Mouse (Mus musculus): ENCODE measurements around the gene Uba7. TPM values are rescaled to one million over a fixed set of nuclear protein-coding genes. Genes with fewer than 3 reads are reported as not detected.

Uba7 gene
- total and polyA plus RNA-seq, 2 experiments from 2014 or later, result 18.0 to 55.6 TPM

DNA sequence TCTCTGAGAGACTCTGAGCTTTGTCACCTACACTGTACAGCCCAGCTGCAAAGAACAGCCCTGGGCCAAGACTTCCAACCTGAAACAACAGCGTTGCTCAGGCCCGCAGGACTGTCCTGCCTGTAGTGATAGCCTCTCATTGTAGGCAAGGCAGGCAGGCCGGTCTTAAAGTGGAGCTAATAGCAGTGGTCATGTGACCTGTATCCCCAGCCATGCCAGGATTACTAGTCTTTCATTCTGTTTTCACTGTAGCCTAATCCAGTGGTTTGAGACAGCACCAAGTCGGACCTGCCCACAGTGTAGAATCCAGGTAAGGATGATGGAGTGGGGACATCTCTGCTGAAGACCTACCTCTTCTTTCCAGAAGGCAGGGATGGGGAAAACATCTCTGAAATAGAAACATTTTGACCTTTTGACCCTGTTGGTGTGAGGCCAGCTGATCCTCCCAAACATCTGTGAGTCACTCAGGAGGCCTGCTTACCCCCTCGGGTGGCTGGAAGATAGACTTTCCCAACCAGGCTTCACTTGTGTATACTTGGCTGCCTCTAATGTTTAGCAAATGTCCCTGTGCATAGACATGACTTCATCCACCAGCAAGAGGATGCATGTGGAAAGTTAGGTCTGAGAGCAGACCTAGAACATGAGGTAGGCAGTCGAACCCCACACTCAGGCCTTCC is 19.6 kb upstream of the Uba7 start:
- H3K4me2 ChIP-seq (ENCODE audit: low read depth, low read length), result no peak overlapping the region
- H3K4me3 ChIP-seq (ENCODE audit: low read depth, low read length), result no peak overlapping the region
- H3K4me1 ChIP-seq (ENCODE audit: control insufficient read depth, insufficient read depth), result no peaks in the 10 kb centered on the region
- TF ChIP-seq CTCF (IDR thresholded peaks at IDR 0.05; ENCODE audit: low read depth) (no peak), EP300 (IDR thresholded peaks at IDR 0.05; ENCODE audit: low read depth) (no peak)
- 63% methylated on average over 6 of the region's 6 CpGs for WGBS
- H3K36me3 ChIP-seq (replicated peaks; ENCODE audit: control insufficient read depth, insufficient read depth, low read length), result peaks cover 10% of the 10 kb centered on the region
- H3K27me3 ChIP-seq (ENCODE audit: control insufficient read depth, insufficient read depth, low read length), result no peaks in the 10 kb centered on the region
- H3K9ac ChIP-seq (replicated peaks; ENCODE audit: low read depth, low read length), result no peak overlapping the region
- no peak overlapping the region for H3K27ac ChIP-seq (ENCODE audit: low read depth)
- H3K9me3 ChIP-seq (replicated peaks; ENCODE audit: control insufficient read depth, low read length), result no peaks in the 10 kb centered on the region
- ATAC-seq (ENCODE audit: insufficient read depth, low read depth), result no peak
- DNase-seq (ENCODE audit: low spot score), result no peak

DNA sequence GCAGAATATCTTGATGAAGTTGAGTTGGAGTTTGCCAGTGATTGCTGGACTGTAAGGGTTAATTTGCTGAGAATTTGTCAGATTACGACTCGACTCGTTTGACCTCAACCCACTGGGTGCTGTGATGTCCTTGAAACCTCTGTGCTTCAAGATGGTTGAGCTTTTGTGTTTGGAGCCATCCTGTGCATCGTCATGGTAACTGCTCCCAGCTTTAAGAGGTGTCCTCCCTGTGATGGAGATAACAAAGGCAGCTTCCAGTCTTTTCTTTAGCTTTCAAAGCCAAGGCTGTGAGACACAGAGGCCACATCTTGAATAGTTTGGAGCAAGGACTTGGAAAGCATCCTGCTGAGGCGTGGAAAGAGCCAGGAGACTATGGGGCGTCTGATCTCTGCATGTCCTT is 18.2 kb upstream of the Uba7 start:
- ATAC-seq (ENCODE audit: insufficient read depth, low read depth), result no peak
- H3K4me1 ChIP-seq (ENCODE audit: control insufficient read depth, insufficient read depth), result no peaks in the 10 kb centered on the region
- 59% methylated on average over 6 of the region's 6 CpGs for WGBS
- H3K9me3 ChIP-seq (replicated peaks; ENCODE audit: control insufficient read depth, low read length), result no peaks in the 10 kb centered on the region
- H3K36me3 ChIP-seq (replicated peaks; ENCODE audit: control insufficient read depth, insufficient read depth, low read length), result peaks cover 10% of the 10 kb centered on the region
- H3K27ac ChIP-seq (ENCODE audit: low read depth), result no peak overlapping the region
- no peak overlapping the region for H3K4me2 ChIP-seq (ENCODE audit: low read depth, low read length)
- H3K9ac ChIP-seq (replicated peaks; ENCODE audit: low read depth, low read length), result no peak overlapping the region
- TF ChIP-seq EP300 (IDR thresholded peaks at IDR 0.05; ENCODE audit: low read depth), result no peak
- TF ChIP-seq CTCF (IDR thresholded peaks at IDR 0.05; ENCODE audit: low read depth), result no peak
- no peaks in the 10 kb centered on the region for H3K27me3 ChIP-seq (ENCODE audit: control insufficient read depth, insufficient read depth, low read length)
- no peak for DNase-seq (ENCODE audit: low spot score)
- no peak overlapping the region for H3K4me3 ChIP-seq (ENCODE audit: low read depth, low read length)

DNA sequence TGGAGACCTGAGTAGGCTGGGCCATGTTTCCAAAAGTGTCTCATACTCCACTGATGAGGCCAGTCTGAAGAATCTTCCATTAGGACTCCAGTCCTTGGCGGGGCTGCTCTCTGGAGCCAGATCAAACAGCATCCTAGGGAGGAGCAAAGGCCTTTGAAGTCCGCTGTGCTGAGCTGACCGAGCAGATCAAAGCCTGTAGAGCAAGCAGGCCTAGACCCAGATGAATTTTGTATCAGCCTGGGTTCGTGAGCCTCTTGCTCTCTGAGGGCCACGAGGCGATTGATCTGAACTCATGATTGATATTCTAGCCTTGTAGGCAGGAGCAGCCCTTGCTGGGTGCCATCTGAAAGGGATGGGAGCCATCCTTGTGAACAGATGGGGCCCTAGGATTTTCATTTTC is 15.4 kb upstream of the Uba7 start:
- H3K4me3 ChIP-seq (ENCODE audit: low read depth, low read length), result no peak overlapping the region
- no peak overlapping the region for H3K27ac ChIP-seq (ENCODE audit: low read depth)
- no peak for DNase-seq (ENCODE audit: low spot score)
- TF ChIP-seq CTCF (IDR thresholded peaks at IDR 0.05; ENCODE audit: low read depth), result no peak
- TF ChIP-seq EP300 (IDR thresholded peaks at IDR 0.05; ENCODE audit: low read depth), result no peak
- WGBS, result 85% methylated on average over 6 of the region's 6 CpGs
- no peaks in the 10 kb centered on the region for H3K9me3 ChIP-seq (replicated peaks; ENCODE audit: control insufficient read depth, low read length)
- H3K36me3 ChIP-seq (replicated peaks; ENCODE audit: control insufficient read depth, insufficient read depth, low read length), result peaks cover 10% of the 10 kb centered on the region
- H3K27me3 ChIP-seq (ENCODE audit: control insufficient read depth, insufficient read depth, low read length), result no peaks in the 10 kb centered on the region
- no peak overlapping the region for H3K4me2 ChIP-seq (ENCODE audit: low read depth, low read length)
- no peak for ATAC-seq (ENCODE audit: insufficient read depth, low read depth)
- H3K4me1 ChIP-seq (ENCODE audit: control insufficient read depth, insufficient read depth), result no peaks in the 10 kb centered on the region; the same call in 1 of the 2 replicates
- H3K9ac ChIP-seq (replicated peaks; ENCODE audit: low read depth, low read length), result no peak overlapping the region

DNA sequence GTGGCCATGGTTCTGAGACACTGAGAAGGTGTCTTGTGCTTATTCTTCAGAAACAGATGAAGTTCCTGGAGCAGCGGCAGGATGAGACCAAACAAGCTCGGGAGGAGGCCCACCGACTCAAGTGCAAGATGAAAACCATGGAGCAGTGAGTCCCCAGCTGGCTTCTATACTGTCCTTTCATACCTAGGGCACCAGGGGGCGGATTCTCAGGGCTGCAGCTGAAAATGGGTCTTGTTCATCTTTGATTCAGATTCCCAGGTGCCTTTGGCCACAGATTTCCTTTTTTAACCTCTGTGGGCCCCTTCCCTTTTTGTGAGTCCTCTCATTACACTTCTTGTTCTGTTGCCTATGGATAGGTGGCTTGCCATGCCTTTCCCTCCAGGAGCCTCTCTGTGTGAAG is 14.4 kb upstream of the Uba7 start:
- WGBS, result 76% methylated on average over 4 of the region's 4 CpGs
- H3K36me3 ChIP-seq (replicated peaks; ENCODE audit: control insufficient read depth, insufficient read depth, low read length), result peaks cover 10% of the 10 kb centered on the region
- no peaks in the 10 kb centered on the region for H3K27me3 ChIP-seq (ENCODE audit: control insufficient read depth, insufficient read depth, low read length)

GRCm38 (mm10) chr9:107961351-107961762 is 13.9 kb upstream of the Uba7 start:
- ATAC-seq (ENCODE audit: insufficient read depth, low read depth) (no peak), DNase-seq (ENCODE audit: low spot score) (no peak)
- Histone ChIP-seq H3K9ac (replicated peaks; ENCODE audit: low read depth, low read length) (no peak overlapping the region), H3K36me3 (replicated peaks; ENCODE audit: control insufficient read depth, insufficient read depth, low read length) (peaks cover 10% of the 10 kb centered on the region), H3K27ac (ENCODE audit: low read depth) (no peak overlapping the region), H3K4me1 (ENCODE audit: control insufficient read depth, insufficient read depth) (no peaks in the 10 kb centered on the region; the same call in 1 of the 2 replicates), H3K4me3 (ENCODE audit: low read depth, low read length) (no peak overlapping the region), H3K9me3 (replicated peaks; ENCODE audit: control insufficient read depth, low read length) (no peaks in the 10 kb centered on the region), H3K27me3 (ENCODE audit: control insufficient read depth, insufficient read depth, low read length) (no peaks in the 10 kb centered on the region), H3K4me2 (ENCODE audit: low read depth, low read length) (no peak overlapping the region)
- TF ChIP-seq CTCF (IDR thresholded peaks at IDR 0.05; ENCODE audit: low read depth) (no peak), EP300 (IDR thresholded peaks at IDR 0.05; ENCODE audit: low read depth) (no peak)
- 90% methylated on average over 10 of the region's 10 CpGs for WGBS

More for the DNA sequence above, 14.4 kb upstream of the Uba7 start:
- no peak overlapping the region for H3K27ac ChIP-seq (ENCODE audit: low read depth)
- ATAC-seq (ENCODE audit: insufficient read depth, low read depth), result no peak
- no peak overlapping the region for H3K4me2 ChIP-seq (ENCODE audit: low read depth, low read length)
- H3K9me3 ChIP-seq (replicated peaks; ENCODE audit: control insufficient read depth, low read length), result no peaks in the 10 kb centered on the region
- H3K4me1 ChIP-seq (ENCODE audit: control insufficient read depth, insufficient read depth), result no peaks in the 10 kb centered on the region; the same call in 1 of the 2 replicates
- DNase-seq (ENCODE audit: low spot score), result no peak
- TF ChIP-seq EP300 (IDR thresholded peaks at IDR 0.05; ENCODE audit: low read depth) (no peak), CTCF (IDR thresholded peaks at IDR 0.05; ENCODE audit: low read depth) (peak; percentile 30; the same call in 1 of the 2 replicates)
- H3K4me3 ChIP-seq (ENCODE audit: low read depth, low read length), result no peak overlapping the region
- no peak overlapping the region for H3K9ac ChIP-seq (replicated peaks; ENCODE audit: low read depth, low read length)

DNA sequence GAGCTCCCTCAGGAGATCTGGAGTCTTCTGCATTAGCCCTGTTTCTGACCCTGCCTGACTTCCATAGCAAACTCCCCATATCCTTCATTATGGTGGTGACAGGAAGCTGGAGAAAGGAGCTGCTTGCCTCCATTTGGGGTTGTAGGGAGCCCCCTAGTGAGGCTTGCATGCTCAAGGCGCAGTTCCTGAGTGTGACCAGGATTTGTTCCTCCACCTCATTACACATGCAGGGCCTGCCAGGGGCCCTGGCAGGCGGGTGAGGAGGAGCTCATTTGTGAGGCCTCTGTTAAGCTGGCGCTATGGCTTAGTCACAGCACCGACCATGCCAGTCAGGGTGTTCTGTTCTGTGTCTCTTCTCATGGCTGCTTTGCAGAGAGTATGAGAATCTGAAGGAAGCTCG is 13.4 kb upstream of the Uba7 start:
- no peak overlapping the region for H3K9ac ChIP-seq (replicated peaks; ENCODE audit: low read depth, low read length)
- H3K27me3 ChIP-seq (ENCODE audit: control insufficient read depth, insufficient read depth, low read length), result no peaks in the 10 kb centered on the region
- no peak overlapping the region for H3K27ac ChIP-seq (ENCODE audit: low read depth)
- no peaks in the 10 kb centered on the region for H3K9me3 ChIP-seq (replicated peaks; ENCODE audit: control insufficient read depth, low read length)
- ATAC-seq (ENCODE audit: insufficient read depth, low read depth), result peak; percentile 27; the same call in 1 of the 2 replicates
- peaks cover 8% of the 10 kb centered on the region for H3K36me3 ChIP-seq (replicated peaks; ENCODE audit: control insufficient read depth, insufficient read depth, low read length)
- DNase-seq (ENCODE audit: low spot score), result no peak
- H3K4me2 ChIP-seq (ENCODE audit: low read depth, low read length), result no peak overlapping the region
- peak; percentile 48 for TF ChIP-seq CTCF (IDR thresholded peaks at IDR 0.05; ENCODE audit: low read depth)
- TF ChIP-seq EP300 (IDR thresholded peaks at IDR 0.05; ENCODE audit: low read depth), result no peak
- no peaks in the 10 kb centered on the region; the same call in 1 of the 2 replicates for H3K4me1 ChIP-seq (ENCODE audit: control insufficient read depth, insufficient read depth)
- H3K4me3 ChIP-seq (ENCODE audit: low read depth, low read length), result no peak overlapping the region
- 53% methylated on average over 5 of the region's 5 CpGs for WGBS
